Mouse (Mus musculus): ENCODE measurements around the gene Tmem190. TPM values are rescaled to one million over a fixed set of nuclear protein-coding genes. Genes with fewer than 3 reads are reported as not detected.
A peak's percentile ranks its signal among the peaks of the same experiment; 100 is the strongest.

The Tmem190 gene
- total and polyA plus RNA-seq, 3 experiments, result not detected

- in situ Hi-C loops (cut with MboI; ENCODE audit: low pct_ligation_motif_present, low pct_unique_long_range_greater_than_20kb, low sequenced_read_pairs), result no loop called here
- Histone ChIP-seq H3K27ac (ENCODE audit: insufficient read depth, low read depth) (peak overlapping the region; percentile 71), H3K79me2 (replicated peaks; ENCODE audit: control insufficient read depth, extremely low read depth, insufficient read depth, poor library complexity, severe bottlenecking) (no peaks in the 10 kb centered on the region), H3K27me3 (replicated peaks) (no peaks in the 10 kb centered on the region), H3K4me2 (ENCODE audit: insufficient read depth, low read depth, poor library complexity, severe bottlenecking) (peak overlapping the region; percentile 63), H3K4me1 (ENCODE audit: control insufficient read depth in 1 of 2, insufficient read depth in 2 of 2) (peaks cover 5 to 24% of the 10 kb centered on the region in 2 experiments; a peak in 3 of 4 replicates), H3K4me3 (replicated peaks in 1 of 3; ENCODE audit: low read depth in 2 of 3, low read length in 2 of 3, poor library complexity in 1 of 3) (peak overlapping the region; percentile 46 to 55 (median 47)), H3K36me3 (replicated peaks in 1 of 2; ENCODE audit: control insufficient read depth in 1 of 2, insufficient read depth in 1 of 2, low read length in 1 of 2) (peaks cover 14 to 25% of the 10 kb centered on the region in 2 experiments), H3K9me3 (replicated peaks; ENCODE audit: low read length) (no peaks in the 10 kb centered on the region), H3K9ac (ENCODE audit: insufficient read depth, low read depth) (peak overlapping the region; percentile 73)
- dilution Hi-C loops (cut with MboI; ENCODE audit: extremely low pct_ligation_motif_present, extremely low pct_unique_long_range_greater_than_20kb, low sequenced_read_pairs), result no loop called here
- TF ChIP-seq EP300 (IDR thresholded peaks at IDR 0.05; ENCODE audit: low read length), result peak; percentile 53
- TF ChIP-seq ELF1 (IDR thresholded peaks at IDR 0.05; ENCODE audit: low read depth, low read length), result no peak
- TF ChIP-seq MXI1 (IDR thresholded peaks at IDR 0.05; ENCODE audit: low read depth, low read length), result no peak
- no peak for TF ChIP-seq ZC3H11A (IDR thresholded peaks at IDR 0.05; ENCODE audit: low read depth, low read length)
- 0 out of 2 replicates have a peak, but pooled peaks have one; percentile 50 for TF ChIP-seq RCOR1 (conservative IDR thresholded peaks at IDR 0.05; ENCODE audit: low read depth, low read length)
- TF ChIP-seq ETS1 (conservative IDR thresholded peaks at IDR 0.05; ENCODE audit: low read depth, low read length), result 0 out of 2 replicates have a peak, but pooled peaks have one; percentile 22
- no peak for TF ChIP-seq MYC (IDR thresholded peaks at IDR 0.05; ENCODE audit: low read depth, low read length)
- peak; percentile 71; the same call in 1 of the 2 replicates for TF ChIP-seq NRF1 (IDR thresholded peaks at IDR 0.05; ENCODE audit: low read depth, low read length)
- 0 out of 2 replicates have a peak, but pooled peaks have one; percentile 29 for TF ChIP-seq TBP (conservative IDR thresholded peaks at IDR 0.05; ENCODE audit: low read depth, low read length)
- DNase-seq (ENCODE audit: extremely low read depth), result no peak
Measured at GRCm38 (mm10) chr7:4739041-4739543, 43.6 kb upstream of the Tmem190 start.

GRCm38 (mm10) chr7:4739544-4740275 is 43.0 kb upstream of the Tmem190 start, which contains the start of gene Kmt5c:
Kmt5c (plus strand) TSS chr7:4740115.
- peak within 1 kb of the TSS; percentile 87 to 98 (median 88) for H3K4me3 ChIP-seq (replicated peaks in 1 of 3; ENCODE audit: low read depth in 2 of 3, low read length in 2 of 3, poor library complexity in 1 of 3)
- in situ Hi-C loops (cut with MboI; ENCODE audit: low pct_ligation_motif_present, low pct_unique_long_range_greater_than_20kb, low sequenced_read_pairs), result no loop called here
- peak; percentile 100 for DNase-seq (ENCODE audit: extremely low read depth)
- H3K79me2 ChIP-seq (replicated peaks; ENCODE audit: control insufficient read depth, extremely low read depth, insufficient read depth, poor library complexity, severe bottlenecking), result no peaks in the 10 kb centered on the region
- H3K27me3 ChIP-seq (replicated peaks), result no peaks in the 10 kb centered on the region
- H3K9ac ChIP-seq (ENCODE audit: insufficient read depth, low read depth), result peak within 1 kb of the TSS; percentile 85
- H3K4me1 ChIP-seq (ENCODE audit: control insufficient read depth in 1 of 2, insufficient read depth in 2 of 2), result peaks cover 5 to 24% of the 10 kb centered on the region in 2 experiments; a peak in 3 of 4 replicates
- peak within 1 kb of the TSS; percentile 94 for H3K4me2 ChIP-seq (ENCODE audit: insufficient read depth, low read depth, poor library complexity, severe bottlenecking)
- H3K36me3 ChIP-seq (replicated peaks in 1 of 2; ENCODE audit: control insufficient read depth in 1 of 2, insufficient read depth in 1 of 2, low read length in 1 of 2), result peaks cover 15 to 31% of the 10 kb centered on the region in 2 experiments
- H3K27ac ChIP-seq (ENCODE audit: insufficient read depth, low read depth), result peak within 1 kb of the TSS; percentile 71
- dilution Hi-C loops (cut with MboI; ENCODE audit: extremely low pct_ligation_motif_present, extremely low pct_unique_long_range_greater_than_20kb, low sequenced_read_pairs), result no loop called here
- H3K9me3 ChIP-seq (replicated peaks; ENCODE audit: low read length), result no peaks in the 10 kb centered on the region
- TF ChIP-seq USF2 (conservative IDR thresholded peaks at IDR 0.05; ENCODE audit: low read depth, low read length) (no peak), HCFC1 (IDR thresholded peaks at IDR 0.05; ENCODE audit: low read depth, low read length) (peak; percentile 61), SIN3A (IDR thresholded peaks at IDR 0.05; ENCODE audit: low read length) (peak; percentile 86), RCOR1 (conservative IDR thresholded peaks at IDR 0.05; ENCODE audit: low read depth, low read length) (peak; percentile 15; the same call in 1 of the 2 replicates), MAX (IDR thresholded peaks at IDR 0.05; ENCODE audit: low read length) (peak; percentile 62; the same call in 1 of the 2 replicates), SMC3 (IDR thresholded peaks at IDR 0.05; ENCODE audit: low read depth, low read length) (no peak), ETS1 (conservative IDR thresholded peaks at IDR 0.05; ENCODE audit: low read depth, low read length) (no peak), NRF1 (IDR thresholded peaks at IDR 0.05; ENCODE audit: low read depth, low read length) (0 out of 2 replicates have a peak, but pooled peaks have one; percentile 27), JUND (conservative IDR thresholded peaks at IDR 0.05; ENCODE audit: low read depth, low read length) (no peak), IRF4 (IDR thresholded peaks at IDR 0.05; ENCODE audit: low read depth, low read length) (peak; percentile 78), UBTF (IDR thresholded peaks at IDR 0.05; ENCODE audit: low read depth, low read length) (no peak), ZMIZ1 (IDR thresholded peaks at IDR 0.05; ENCODE audit: low read depth, low read length) (no peak; the same call in 1 of the 2 replicates), RAD21 (IDR thresholded peaks at IDR 0.05; ENCODE audit: low read depth, low read length) (no peak), JUN (IDR thresholded peaks at IDR 0.05; ENCODE audit: insufficient read depth, low read depth, low read length) (no peak), CHD2 (IDR thresholded peaks at IDR 0.05; ENCODE audit: low read length) (peak; percentile 98), ZC3H11A (IDR thresholded peaks at IDR 0.05; ENCODE audit: low read depth, low read length) (no peak), MAFK (IDR thresholded peaks at IDR 0.05; ENCODE audit: insufficient replicate concordance, low read length) (no peak), POLR2A (IDR thresholded peaks at IDR 0.05; ENCODE audit: low read depth, low read length) (peak; percentile 74), BHLHE40 (IDR thresholded peaks at IDR 0.05; ENCODE audit: low read depth, low read length) (peak; percentile 56), TBP (conservative IDR thresholded peaks at IDR 0.05; ENCODE audit: low read depth, low read length) (peak; percentile 97), ZNF384 (IDR thresholded peaks at IDR 0.05; ENCODE audit: low read depth, low read length) (no peak), ELF1 (IDR thresholded peaks at IDR 0.05; ENCODE audit: low read depth, low read length) (peak; percentile 90), NELFE (IDR thresholded peaks at IDR 0.05; ENCODE audit: low read depth, low read length) (peak; percentile 51; the same call in 1 of the 2 replicates), CHD1 (IDR thresholded peaks at IDR 0.05; ENCODE audit: low read depth, low read length) (no peak), POLR2AphosphoS2 (IDR thresholded peaks at IDR 0.05; ENCODE audit: low read depth, low read length) (no peak), PAX5 (IDR thresholded peaks at IDR 0.05; ENCODE audit: low read length) (no peak)

Measured in CH12.LX (cell line).